Mouse (Mus musculus) cortical plate, adult 2 months (tissue): ENCODE measurements around the gene Agbl3.
A peak's percentile ranks its signal among the peaks of the same experiment; 100 is the strongest.

Experiments
- CTCF ChIP-seq: fragments of 200-500 bp; IDR thresholded peaks from 2 replicates; pipeline ENCODE4 v1.5.1; 2011; ENCODE audit warnings: mild to moderate bottlenecking, control low read depth, low read length; ENCODE audit not compliant: insufficient read depth; ENCODE audit errors: extremely low read depth
- POLR2A ChIP-seq: fragments of 200-500 bp; IDR thresholded peaks from 2 replicates; pipeline ENCODE4 v1.6.1; 2011; ENCODE audit warnings: mild to moderate bottlenecking, low read length, control low read depth; ENCODE audit not compliant: insufficient read depth; ENCODE audit errors: extremely low read depth

DNA sequence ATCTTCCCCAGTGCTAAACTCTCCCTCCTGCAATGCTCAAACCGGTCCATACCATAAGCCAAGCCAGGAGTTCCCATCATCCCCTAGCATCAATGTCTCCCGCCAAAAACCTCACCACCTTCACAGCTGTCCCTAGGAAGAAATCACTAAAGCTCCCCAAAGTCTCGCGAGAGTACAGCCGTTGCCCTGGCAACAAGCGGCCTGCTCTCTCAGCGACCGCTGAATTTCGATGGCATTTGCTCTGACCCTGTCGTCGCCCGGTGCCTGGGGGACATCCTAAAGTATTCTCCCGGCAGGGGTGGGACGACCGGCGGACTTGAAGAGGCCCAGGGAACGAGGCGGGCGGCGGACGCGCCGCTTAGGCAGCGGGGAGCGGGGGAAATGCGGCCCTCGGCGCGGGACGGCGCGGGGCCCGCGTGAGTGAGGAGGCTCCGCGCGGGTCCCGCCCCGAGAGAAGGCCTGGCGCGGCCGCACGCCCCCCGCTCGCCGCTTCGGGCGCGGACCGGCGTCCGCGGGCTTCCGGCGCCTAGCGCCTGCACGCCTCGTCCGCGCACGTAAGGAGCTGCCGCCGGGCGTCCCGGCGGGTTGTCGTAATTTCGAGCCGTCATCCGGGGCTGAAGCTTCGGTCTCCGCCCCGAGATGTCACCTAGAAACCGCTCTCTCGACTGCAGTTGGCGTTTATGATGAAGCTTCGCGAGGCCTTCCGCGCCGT is at the start of gene Agbl3:
- TF ChIP-seq POLR2A: peak; percentile 69; the same call in 1 of the 2 replicates
- TF ChIP-seq CTCF: no peak
